Mouse (Mus musculus): Measurements from ENCODE around the gene Fstl3. TPM values are rescaled to one million over a fixed set of nuclear protein-coding genes. Genes with fewer than 3 reads are reported as not detected.

Gene Fstl3
- total RNA-seq, 4 experiments from 2014 or later, result 2.9 to 5.8 (median 3.6) TPM

DNA sequence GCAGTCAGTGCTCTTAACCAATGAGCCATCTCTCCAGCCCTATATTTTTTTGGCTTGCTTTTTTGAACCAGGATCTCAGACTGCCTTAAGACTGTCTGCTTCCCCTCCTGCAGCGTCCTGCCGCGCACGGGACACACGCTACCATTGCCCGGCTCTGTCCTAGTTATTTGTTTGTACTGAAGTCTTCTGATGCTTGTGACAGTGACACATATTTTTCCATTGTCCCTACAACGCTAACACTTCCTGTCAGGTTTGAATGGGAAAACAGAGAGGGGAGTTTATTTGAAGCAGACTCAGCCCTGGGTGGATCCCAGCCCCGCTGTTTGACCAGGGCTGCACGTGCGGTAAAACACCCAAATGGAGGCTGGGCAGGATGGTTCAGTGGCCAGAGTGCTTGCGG, 31.7 kb downstream of the Fstl3 start:
- peak; percentile 49 for DNase-seq (ENCODE audit: low spot score)

DNA sequence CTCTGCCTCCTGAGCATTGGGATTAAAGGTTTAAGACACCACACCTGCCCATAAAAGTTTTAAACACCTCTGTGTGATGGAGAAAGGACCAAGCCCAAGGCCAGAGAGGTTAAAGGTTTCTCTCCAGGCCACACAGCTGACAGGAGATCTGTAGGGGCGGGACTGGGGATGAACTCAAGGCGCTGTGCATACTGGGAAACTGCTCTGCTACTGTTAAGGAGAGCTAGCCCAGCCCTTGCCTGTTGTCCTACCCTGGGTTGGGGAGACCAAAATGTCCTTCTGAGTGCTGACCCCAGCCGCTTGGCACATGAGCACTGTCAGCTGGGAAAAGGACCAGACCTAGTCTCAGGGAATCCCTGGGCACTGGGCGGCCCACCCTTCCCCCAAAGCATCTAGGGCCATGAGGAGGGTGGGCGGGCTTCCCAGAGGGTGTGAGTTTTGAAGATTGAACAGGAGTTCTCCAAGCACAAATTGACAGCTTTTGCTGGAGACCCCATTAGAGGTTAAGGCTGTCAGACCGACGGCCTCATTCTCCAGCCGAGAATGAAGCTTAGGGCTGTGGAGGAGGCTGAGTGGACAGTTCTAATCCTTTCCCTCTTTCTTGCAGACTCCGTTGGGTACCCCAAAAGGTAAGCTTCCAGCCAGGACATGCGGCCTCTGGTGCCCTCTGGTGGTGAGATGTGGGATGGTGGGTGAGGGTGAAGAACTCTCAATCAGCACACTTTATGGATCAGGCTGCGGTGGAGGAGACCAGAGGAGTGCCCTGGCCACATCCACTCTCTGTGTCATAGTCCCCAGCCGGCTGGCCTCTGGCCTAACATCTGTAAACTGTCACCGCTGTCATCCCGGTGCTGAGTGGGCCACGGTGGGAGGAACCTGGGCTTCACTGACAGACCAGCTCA, 34.9 kb downstream of the Fstl3 start:
- peak; percentile 87 for DNase-seq (ENCODE audit: low spot score)

DNA sequence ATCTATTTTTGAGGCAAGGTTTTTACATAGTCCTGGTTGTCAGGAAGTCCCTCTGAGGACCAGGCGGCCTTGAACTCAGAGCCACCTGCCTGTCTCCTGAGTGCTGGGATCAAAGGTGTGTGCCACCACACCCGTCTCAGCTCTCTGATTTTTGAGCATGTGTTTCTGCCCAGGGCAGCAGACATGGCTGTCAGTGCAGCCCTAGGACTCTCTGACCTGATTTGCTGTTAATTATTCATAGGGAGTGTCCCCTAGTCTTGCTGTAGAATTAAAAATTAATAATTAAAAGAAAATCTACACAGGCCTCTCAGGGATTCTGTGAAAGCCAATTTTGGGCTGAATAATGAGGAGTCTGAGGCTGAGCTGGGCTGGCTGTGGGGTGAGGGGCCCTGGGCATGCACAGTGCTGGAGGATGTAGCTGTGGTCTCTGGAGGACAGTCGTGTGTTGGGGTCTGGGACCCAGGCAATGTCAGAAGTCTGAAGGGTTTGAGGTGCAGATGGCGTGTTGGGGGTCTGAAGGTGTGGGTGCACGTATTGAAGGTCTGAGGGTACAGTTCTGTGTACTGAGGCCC, 37.3 kb downstream of the Fstl3 start:
- DNase-seq (ENCODE audit: low spot score), result no peak

DNA sequence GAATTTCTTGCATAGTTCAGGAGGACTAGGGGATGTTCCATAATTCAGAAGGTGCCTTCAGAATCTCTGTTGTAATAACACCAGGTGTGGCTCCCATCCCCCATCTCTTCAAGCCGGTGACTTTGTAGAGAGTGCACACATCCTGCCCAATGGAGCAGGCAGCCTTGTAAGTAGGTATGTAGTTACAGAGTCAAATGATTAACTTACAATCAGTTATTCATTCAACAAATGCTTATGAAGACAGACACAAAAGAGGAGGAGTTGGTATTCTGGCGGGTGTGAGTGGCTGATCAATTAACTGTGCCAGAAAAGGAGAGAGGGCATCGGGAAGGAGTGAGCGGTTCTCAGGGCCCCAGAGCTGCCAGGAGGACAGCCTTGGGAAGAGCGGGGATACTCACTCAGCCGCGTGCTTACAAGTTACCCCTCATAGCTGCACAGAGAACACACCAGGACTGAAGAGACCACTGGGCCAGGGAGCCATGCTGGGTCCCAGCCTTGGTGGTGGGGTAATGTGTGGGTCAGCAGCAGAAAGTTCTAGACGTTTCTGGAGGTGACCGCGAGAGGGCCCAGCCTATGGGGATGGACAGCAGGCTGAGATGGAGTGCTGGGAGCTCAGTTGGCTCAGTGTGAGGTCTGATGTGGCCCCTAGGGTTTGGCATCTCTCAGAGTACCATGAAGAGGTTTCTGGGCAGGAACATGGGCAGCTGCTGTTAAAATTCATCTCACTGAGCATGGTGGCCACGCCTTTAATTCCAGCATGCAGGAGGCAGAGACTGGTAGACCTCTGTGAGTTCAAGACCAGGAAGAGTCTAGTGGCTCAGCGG, 38.8 kb downstream of the Fstl3 start:
- no peak for DNase-seq (ENCODE audit: low spot score)

DNA sequence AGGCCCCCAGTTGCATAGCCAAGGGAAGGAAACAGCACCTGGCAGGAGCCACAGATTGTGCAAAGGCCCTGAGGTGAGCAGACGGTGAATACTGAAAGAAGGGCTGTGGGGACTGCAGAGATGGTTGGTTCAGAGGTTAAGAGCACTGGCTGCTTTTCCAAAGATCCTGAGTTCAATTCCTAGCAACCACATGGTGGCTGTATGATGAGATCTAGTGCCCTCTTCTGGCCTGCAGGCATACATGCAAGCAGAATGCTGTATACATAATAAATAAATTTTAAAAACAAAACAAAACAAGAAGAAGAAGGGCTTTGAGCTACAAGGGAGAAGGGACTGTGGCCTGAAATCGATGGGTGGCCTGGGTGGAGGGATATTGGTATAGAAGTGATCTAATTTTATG, 40.0 kb downstream of the Fstl3 start:
- no peak for DNase-seq (ENCODE audit: low spot score)

DNA sequence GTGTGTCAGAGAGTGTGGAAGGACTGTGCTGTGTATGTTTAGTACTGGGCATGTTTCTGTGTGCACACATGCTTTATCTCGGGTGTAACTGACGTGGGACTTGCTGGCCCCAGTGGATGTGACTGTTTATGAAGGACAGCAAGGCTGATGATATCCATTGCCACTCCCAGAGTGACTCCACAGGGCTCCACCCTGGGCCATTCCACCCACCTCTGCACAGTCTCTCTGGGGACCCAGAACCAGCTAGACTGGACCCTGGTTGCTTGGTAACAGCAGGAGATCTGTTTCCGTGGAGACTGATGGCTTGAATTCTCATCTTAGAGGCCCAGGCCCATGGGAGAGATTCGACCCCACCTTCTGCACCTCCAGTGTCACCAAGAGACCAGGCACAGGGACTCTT, 41.2 kb downstream of the Fstl3 start:
- no peak for DNase-seq (ENCODE audit: low spot score)

DNA sequence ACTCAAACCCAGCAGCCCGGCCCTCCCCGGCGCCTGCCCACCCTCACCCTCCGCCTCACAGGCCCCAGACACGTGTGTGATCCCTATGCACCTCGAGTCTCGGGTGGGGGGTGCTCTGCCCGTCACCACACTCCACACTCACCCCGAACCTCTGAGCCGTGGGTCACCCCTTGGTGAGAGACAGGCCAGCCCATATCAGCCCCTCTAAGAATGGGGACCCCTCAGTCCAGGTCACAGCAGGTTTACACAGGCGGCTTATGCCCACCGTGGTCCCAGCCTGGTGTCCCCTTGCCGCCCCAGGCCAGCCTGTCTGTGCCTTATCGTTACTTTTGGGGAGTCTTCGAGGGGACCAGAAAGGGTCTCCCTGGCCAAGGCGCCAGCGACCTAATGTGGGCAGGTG, 42.5 kb downstream of the Fstl3 start:
- DNase-seq (ENCODE audit: low spot score), result no peak

DNA sequence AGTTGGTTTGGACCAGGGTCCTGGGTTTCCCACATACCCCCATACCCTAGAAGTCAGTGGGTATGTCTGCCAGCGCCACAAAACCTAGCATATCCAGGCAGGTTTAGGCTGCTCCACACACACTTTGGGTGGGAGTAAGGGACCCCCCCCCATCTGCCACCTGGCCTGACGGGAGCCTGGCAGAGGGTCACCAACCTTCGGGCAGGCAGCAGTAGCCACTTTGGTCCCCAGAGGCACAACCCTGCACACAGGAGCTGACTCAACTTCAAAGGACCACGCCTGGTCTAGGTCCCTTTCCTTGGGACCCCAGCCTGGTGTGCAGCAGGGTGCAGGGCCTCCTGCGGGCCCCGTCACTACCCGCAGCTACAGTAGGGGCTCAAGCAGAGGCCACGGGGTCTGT, 43.2 kb downstream of the Fstl3 start:
- DNase-seq (ENCODE audit: low spot score), result no peak

DNA sequence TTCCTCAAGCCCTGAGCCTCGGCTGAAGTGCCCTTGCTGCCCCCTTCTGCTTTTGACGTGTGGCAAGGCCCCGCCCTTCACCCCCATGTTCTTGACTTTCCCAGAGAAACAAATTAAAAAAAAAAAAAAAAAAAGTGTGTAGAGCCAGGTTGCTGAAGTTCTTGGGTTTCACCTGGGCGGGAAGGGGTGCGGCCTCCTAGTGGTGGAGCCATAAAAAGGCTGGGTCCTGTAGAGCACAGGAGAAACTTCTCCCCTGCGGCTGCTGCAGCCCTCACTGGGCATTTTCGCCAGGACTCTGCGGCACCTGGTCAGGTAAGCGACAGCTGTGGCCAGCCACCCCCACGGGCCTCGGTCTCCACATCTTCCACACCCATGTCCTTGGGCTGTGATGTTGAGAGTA, 43.7 kb downstream of the Fstl3 start, which contains the start of gene Misp:
Gene Misp (plus strand): TSS at position 208 of the 400 bp plus-strand sequence.
- no peak for DNase-seq (ENCODE audit: low spot score)

DNA sequence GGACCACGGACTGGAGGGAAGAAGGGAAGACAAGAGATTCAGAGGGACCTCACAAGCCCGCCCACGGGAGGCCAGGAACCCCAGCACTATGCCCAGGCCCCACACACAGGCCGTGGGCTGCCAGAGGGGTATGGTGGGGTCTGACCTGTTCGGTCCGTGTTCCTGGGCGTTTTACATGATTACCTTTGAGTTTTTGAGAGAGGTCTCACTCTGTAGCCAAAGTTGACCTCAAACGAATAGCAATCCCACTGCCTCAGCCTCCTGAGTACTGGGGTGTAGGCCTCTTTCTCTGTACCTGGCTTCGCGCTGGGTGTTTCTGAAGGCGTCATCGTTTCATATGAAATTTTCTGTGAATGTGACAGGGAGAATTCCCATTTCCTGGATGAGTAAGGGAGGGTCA, 44.7 kb downstream of the Fstl3 start:
- DNase-seq (ENCODE audit: low spot score), result no peak

DNA sequence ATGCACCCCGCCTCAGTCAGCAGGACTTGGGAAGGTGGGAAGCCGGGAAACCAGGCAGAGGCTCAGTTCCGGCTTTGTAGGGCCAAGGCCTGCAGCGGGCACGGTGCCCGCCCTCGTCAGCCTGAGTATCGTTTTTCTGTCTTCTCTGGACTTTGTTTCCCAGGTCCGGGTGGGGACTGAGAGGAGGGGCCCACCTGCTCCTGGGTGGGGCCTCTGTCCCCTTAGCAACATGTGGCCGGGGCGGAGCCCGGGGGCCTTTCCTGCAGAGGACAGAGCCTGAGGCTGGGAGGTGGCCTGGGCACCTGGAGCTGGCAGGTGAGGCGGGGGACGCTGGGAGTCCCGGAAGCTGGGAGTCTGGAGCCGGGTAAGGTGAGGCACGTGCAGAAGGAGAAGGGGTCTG, 45.3 kb downstream of the Fstl3 start:
- DNase-seq (ENCODE audit: low spot score), result no peak

DNA sequence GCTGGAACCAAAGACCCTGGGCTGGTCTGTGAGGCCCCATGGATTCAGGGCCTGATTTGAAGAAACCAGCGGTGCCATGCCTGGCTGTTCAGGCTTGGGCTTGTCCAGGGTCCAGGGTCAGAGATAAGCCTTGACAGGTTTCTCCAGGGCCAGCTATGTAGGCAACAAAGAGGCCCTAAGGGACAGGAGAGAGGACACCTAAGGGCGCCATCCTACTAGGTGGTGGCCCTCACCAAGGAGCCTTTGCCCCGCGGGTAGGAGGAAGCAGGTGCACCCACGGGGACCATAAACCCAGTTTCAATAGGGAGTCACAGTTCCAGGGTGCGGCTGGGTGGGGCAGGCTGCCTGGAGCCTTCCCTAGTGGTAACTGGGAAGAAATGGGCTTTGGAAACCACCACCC, 45.9 kb downstream of the Fstl3 start:
- no peak for DNase-seq (ENCODE audit: low spot score)

DNA sequence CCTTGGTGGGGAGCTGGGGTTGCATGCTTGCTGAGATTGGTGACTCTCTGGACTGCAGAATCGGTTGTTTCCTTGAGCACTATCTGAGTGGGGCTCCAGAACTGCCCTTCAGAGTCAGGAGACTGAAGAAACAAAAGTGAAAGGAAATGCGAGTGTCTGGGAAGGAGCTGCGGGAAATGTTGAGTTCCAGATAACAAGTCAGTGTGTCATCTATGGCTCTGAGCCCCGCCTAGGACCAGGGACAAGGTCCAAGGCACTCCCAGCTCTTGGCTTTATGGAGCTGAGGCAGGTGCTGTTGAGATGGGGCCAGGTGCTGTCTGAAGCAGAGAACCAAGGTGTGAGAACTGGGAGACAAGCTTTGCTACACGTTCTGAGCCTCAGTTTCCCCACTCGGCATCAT, 47.3 kb downstream of the Fstl3 start:
- no peak for DNase-seq (ENCODE audit: low spot score)

DNA sequence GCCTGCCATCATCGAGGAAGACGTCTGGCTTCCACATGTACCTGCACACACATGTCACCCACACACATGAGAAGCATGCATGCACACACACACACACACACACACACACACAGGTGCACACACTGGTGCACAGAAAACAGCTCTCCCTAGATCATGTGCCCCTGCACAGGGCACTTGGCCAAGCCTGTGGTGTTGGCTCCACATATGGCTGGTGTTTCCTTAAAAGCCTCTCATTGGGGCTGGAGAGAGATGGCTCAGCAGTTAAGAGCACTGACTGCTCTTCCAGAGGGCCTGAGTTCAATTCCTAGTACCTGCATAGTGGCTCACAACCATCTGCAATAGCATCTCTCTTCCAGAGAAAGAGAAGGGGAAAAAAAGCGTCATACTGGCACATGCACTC, 54.5 kb downstream of the Fstl3 start:
- no peak for DNase-seq (ENCODE audit: low spot score)

Other genes with a start within 250 kb of the Fstl3 start
- gene Plpp2, start 243.5 kb upstream of the Fstl3 start, total RNA-seq (2022), result 1 to 10 TPM; 3.1 to 7.1 (median 4.8) TPM
- gene Mier2, start 222.1 kb upstream of the Fstl3 start, total RNA-seq (2022), result 10 to 100 TPM; 10.6 to 17.6 (median 15.3) TPM
- gene Theg, start 189.9 kb upstream of the Fstl3 start, total RNA-seq (2022), result not detected
- under 1 TPM in 1 of 4 experiments, not detected in 3; 0.16 TPM for gene C2cd4c, start 163.2 kb upstream of the Fstl3 start, total RNA-seq (2022)
- 1 to 10 TPM; 1.2 to 2.0 (median 1.2) TPM for gene Shc2, start 139.4 kb upstream of the Fstl3 start, total RNA-seq (2022)
- not detected for gene Odf3l2, start 131.5 kb upstream of the Fstl3 start, total RNA-seq (2022)
- gene Madcam1, start 112.7 kb upstream of the Fstl3 start, total RNA-seq (2022), result not detected
- 10 to 100 TPM; 14.5 to 20.0 (median 16.9) TPM for gene Tpgs1, start 107.9 kb upstream of the Fstl3 start, total RNA-seq (2022)
- 100 to 1,000 TPM; 201 to 230 (median 213) TPM for gene Cdc34, start 95.1 kb upstream of the Fstl3 start, total RNA-seq (2022)
- gene Gzmm, start 88.3 kb upstream of the Fstl3 start, total RNA-seq (2022), result 1 to 10 TPM; 7.6 to 9.0 (median 8.3) TPM
- gene Bsg, start 72.8 kb upstream of the Fstl3 start, total RNA-seq (2022), result 1,000 to 10,000 TPM; 1,424 to 1,552 (median 1,533) TPM
- gene Hcn2, start 60.6 kb upstream of the Fstl3 start, total RNA-seq (2022), result 10 to 100 TPM; 13.7 to 16.7 (median 15.1) TPM
- gene Polrmt, start 30.7 kb upstream of the Fstl3 start, total RNA-seq (2022), result 10 to 100 TPM; 41.1 to 54.7 (median 47.0) TPM
- gene Fgf22, start 22.2 kb upstream of the Fstl3 start, total RNA-seq (2022), result not detected
- 10 to 100 TPM; 20.2 to 23.2 (median 21.5) TPM for gene Rnf126, start 10.3 kb upstream of the Fstl3 start, total RNA-seq (2022)
- gene Prss57, start 13.7 kb downstream of the Fstl3 start, total RNA-seq (2022), result not detected
- 10 to 100 TPM; 37.8 to 53.8 (median 51.7) TPM for gene Palm, start 16.3 kb downstream of the Fstl3 start, total RNA-seq (2022)
- gene Misp, start 43.7 kb downstream of the Fstl3 start, total RNA-seq (2022), result under 1 TPM in 3 of 4 experiments, not detected in 1; 0.31 to 0.75 (median 0.60) TPM
- gene Ptbp1, start 77.2 kb downstream of the Fstl3 start, total RNA-seq (2022), result 10 to 100 TPM; 45.4 to 57.7 (median 49.9) TPM
- gene Prtn3, start 97.2 kb downstream of the Fstl3 start, total RNA-seq (2022), result 1 to 10 TPM in 1 of 4 experiments, not detected in 3; 2.4 TPM
- gene Plppr3, start 97.4 kb downstream of the Fstl3 start, total RNA-seq (2022), result under 1 TPM in 3 of 4 experiments, not detected in 1; 0.19 to 0.41 (median 0.29) TPM
- gene Elane, start 109.0 kb downstream of the Fstl3 start, total RNA-seq (2022), result under 1 TPM in 1 of 4 experiments, not detected in 3; 0.57 TPM
- gene Cfd, start 113.6 kb downstream of the Fstl3 start, total RNA-seq (2022), result 10 to 100 TPM; 12.7 to 46.8 (median 17.8) TPM
- gene Med16, start 131.7 kb downstream of the Fstl3 start, total RNA-seq (2022), result 10 to 100 TPM; 48.5 to 65.2 (median 53.3) TPM
- gene Gm26602, start 133.6 kb downstream of the Fstl3 start, total RNA-seq (2022), result not detected
- under 1 TPM; 0.28 to 0.62 (median 0.32) TPM for gene Kiss1r, start 139.7 kb downstream of the Fstl3 start, total RNA-seq (2022)
- gene R3hdm4, start 143.9 kb downstream of the Fstl3 start, total RNA-seq (2022), result 10 to 100 TPM; 75.2 to 85.9 (median 81.0) TPM
- 1 to 10 TPM; 1.2 to 1.7 (median 1.3) TPM for gene Arid3a, start 149.8 kb downstream of the Fstl3 start, total RNA-seq (2022)
- 10 to 100 TPM; 28.4 to 36.2 (median 29.6) TPM for gene Wdr18, start 182.9 kb downstream of the Fstl3 start, total RNA-seq (2022)
- under 1 TPM; 0.37 to 0.85 (median 0.63) TPM for gene Grin3b, start 193.4 kb downstream of the Fstl3 start, total RNA-seq (2022)
- 100 to 1,000 TPM; 116 to 120 (median 117) TPM for gene Tmem259, start 207.1 kb downstream of the Fstl3 start, total RNA-seq (2022)
- gene Cnn2, start 211.3 kb downstream of the Fstl3 start, total RNA-seq (2022), result 10 to 100 TPM; 27.1 to 35.7 (median 33.3) TPM
- 1 to 10 TPM; 7.5 to 8.5 (median 8.0) TPM for gene Abca7, start 219.2 kb downstream of the Fstl3 start, total RNA-seq (2022)
- gene Arhgap45, start 239.4 kb downstream of the Fstl3 start, total RNA-seq (2022), result 1 to 10 TPM; 2.9 to 5.1 (median 3.4) TPM

Measured in heart, adult 8-10 months (tissue).